Mouse (Mus musculus) lung, embryonic 16.5 days (tissue): Measurements from ENCODE around the gene Fgfr2. TPM values are rescaled to one million over a fixed set of nuclear protein-coding genes. Genes with fewer than 3 reads are reported as not detected.

ENCODE experiments used
- ATAC-seq: fragments of 200-750 bp; cut with Nextera tagmentation; 2 replicates; pipeline ENCODE4 v1.8.0; 2017; ENCODE audit warnings: low read depth, mild to moderate bottlenecking, moderate library complexity
- H3K27ac ChIP-seq: fragments of 300-500 bp; sonication (generic); 2 replicates; pipeline ENCODE4 v1.5.1; 2014; ENCODE audit warnings: mild to moderate bottlenecking, control low read depth, low read length
- H3K27me3 ChIP-seq: fragments of 300-500 bp; sonication (generic); 2 replicates; pipeline ENCODE4 v1.6.1; 2014; ENCODE audit warnings: low read depth, low read length, mixed read lengths; ENCODE audit not compliant: control insufficient read depth, insufficient read depth
- H3K36me3 ChIP-seq: fragments of 300-500 bp; sonication (generic); 2 replicates; pipeline ENCODE4 v1.6.1; 2014; ENCODE audit warnings: low read length; ENCODE audit not compliant: control insufficient read depth, insufficient read depth
- H3K4me1 ChIP-seq: fragments of 300-500 bp; sonication (generic); replicated peaks from 2 replicates; pipeline ENCODE4 v1.6.1; 2014; ENCODE audit warnings: low read length, mixed read lengths; ENCODE audit not compliant: control insufficient read depth, insufficient read depth
- H3K4me2 ChIP-seq: fragments of 300-500 bp; sonication (generic); 2 replicates; pipeline ENCODE4 v1.6.1; 2014; ENCODE audit warnings: low read depth, low read length, control low read depth
- H3K4me3 ChIP-seq: fragments of 300-500 bp; sonication (generic); 2 replicates; pipeline ENCODE4 v1.5.1; 2014; ENCODE audit warnings: mild to moderate bottlenecking, low read length, control low read depth
- H3K9ac ChIP-seq: fragments of 300-500 bp; sonication (generic); 2 replicates; pipeline ENCODE4 v1.6.1; 2014; ENCODE audit warnings: low read length, control low read depth
- H3K9me3 ChIP-seq: fragments of 300-500 bp; sonication (generic); 2 replicates; pipeline ENCODE4 v1.6.1; 2016; ENCODE audit warnings: low read length; ENCODE audit not compliant: control insufficient read depth
- WGBS: fragments of 180-500 bp; shearing (Covaris S2); extraction: QIAGEN DNeasy Blood & Tissue Kit; methylation state at CpG from one replicate; pipeline ENCODE4 v1.1.7; 2014; 5-methylcytosine and 5-hydroxymethylcytosine counted together
- polyA plus RNA-seq: library from polyadenylated mRNA; unstranded; fragments of >200 nt; fragmentation: Nextera tagmentation; extraction: Ambion mirVana; gene quantifications from 2 replicates; pipeline ENCODE4 v1.2.1, GENCODE M21; 2015

Gene Fgfr2
- polyA plus RNA-seq, 1 experiment from 2014 or later, result 175 TPM

DNA sequence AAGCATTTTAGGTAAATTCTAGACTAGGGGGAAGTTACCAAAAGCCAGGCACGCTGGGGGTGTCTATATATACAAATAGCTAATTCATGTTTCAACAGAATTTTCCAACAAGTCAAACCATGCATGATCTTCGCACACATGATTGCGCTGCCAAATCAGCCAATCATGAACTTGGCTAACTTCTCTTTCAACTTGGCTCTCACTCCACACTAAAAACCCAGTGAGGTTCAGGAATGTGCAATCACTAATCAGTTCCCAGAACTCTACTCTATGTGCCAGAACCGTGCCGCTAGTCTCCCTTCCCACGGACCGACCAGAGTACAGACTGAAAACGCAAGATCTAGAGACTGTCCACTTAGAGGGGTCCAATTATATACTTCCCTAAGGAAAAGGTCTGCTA, 551.7 kb downstream of the Fgfr2 start:
- no peaks in the 10 kb centered on the region for H3K9me3 ChIP-seq
- H3K4me1 ChIP-seq, result peaks cover 29% of the 10 kb centered on the region
- H3K9ac ChIP-seq, result peak overlapping the region; percentile 39; the same call in 1 of the 2 replicates
- no peak overlapping the region for H3K4me3 ChIP-seq
- WGBS, result 49% methylated on average over 8 of the region's 8 CpGs
- H3K4me2 ChIP-seq, result peak overlapping the region; percentile 20
- H3K27me3 ChIP-seq, result no peaks in the 10 kb centered on the region
- ATAC-seq, result no peak
- H3K27ac ChIP-seq, result peak overlapping the region; percentile 76
- peaks cover 15% of the 10 kb centered on the region for H3K36me3 ChIP-seq

DNA sequence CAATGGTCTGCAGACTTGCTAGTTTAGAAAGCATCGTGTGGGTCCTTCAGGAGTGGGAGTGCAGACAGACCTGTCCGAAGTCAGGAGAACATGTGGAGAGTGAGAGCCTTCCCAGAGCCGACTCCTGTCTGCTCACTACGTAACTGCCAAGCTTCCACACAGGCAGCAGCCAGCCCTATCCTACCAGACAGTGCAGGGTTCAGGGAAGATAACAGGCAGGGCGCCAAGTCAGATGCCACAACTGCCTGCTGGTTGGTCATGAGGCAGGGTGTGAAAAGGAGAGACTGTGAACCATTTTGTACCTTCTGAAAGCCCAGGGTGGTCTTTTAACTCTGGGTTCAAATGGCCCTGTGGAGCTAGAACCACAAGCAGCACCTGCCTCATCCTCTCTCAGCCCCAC, 553.1 kb downstream of the Fgfr2 start:
- no peak overlapping the region for H3K4me3 ChIP-seq
- no peak overlapping the region for H3K9ac ChIP-seq
- H3K4me1 ChIP-seq, result peaks cover 27% of the 10 kb centered on the region
- no peak for ATAC-seq
- no peak overlapping the region for H3K27ac ChIP-seq
- no peak overlapping the region for H3K4me2 ChIP-seq
- no peaks in the 10 kb centered on the region for H3K27me3 ChIP-seq
- peaks cover 19% of the 10 kb centered on the region for H3K36me3 ChIP-seq
- H3K9me3 ChIP-seq, result no peaks in the 10 kb centered on the region
- 68% methylated on average over 5 of the region's 5 CpGs for WGBS

DNA sequence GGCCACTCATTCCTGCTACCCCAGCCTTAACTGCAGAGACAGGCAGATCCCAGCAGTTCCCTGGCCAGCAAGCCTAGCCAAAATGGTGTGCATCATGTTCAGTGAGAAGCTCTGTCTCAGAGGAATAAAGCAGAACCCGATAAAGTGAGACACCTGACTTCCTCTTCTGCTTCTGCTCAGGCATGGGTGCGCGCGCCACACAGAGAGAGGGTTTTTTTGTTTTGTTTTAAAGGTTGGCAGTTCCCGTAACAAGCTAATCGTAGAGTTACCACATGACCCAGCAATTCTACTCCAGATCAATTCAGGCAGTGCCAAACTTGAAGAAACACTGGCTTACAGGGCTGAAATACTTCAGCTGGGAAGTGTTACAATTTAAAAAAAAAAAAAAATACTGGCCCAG, 554.3 kb downstream of the Fgfr2 start:
- Histone ChIP-seq H3K27ac (no peak overlapping the region), H3K9me3 (no peaks in the 10 kb centered on the region), H3K27me3 (no peaks in the 10 kb centered on the region), H3K9ac (no peak overlapping the region), H3K4me2 (no peak overlapping the region), H3K4me1 (peaks cover 23% of the 10 kb centered on the region), H3K36me3 (peaks cover 31% of the 10 kb centered on the region), H3K4me3 (no peak overlapping the region)
- no peak for ATAC-seq
- WGBS, result 85% methylated on average over 6 of the region's 6 CpGs

DNA sequence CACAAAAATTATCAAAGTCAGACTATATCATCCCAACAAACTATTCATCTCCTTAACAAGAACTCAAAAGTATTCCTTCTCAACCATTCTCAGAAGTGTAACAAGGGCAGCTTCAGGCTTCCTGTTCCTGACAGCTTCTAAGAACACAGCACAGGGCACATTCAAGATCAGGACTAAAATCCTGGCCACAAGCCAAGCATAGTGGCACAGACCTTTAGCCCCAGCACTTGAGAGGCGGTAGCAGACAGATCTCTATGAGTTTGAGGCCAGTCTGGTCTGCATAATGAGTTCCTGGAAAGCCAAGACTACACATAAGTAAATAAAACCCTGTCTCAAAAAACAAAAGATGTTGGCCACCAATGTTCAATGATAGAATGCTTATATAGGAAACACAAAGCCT, 557.3 kb downstream of the Fgfr2 start:
- WGBS, result 14% methylated on average over 1 of the region's 1 CpGs
- H3K4me1 ChIP-seq, result 0 out of 2 replicates have a peak, but pooled peaks cover 3% of the 10 kb centered on the region
- H3K9ac ChIP-seq, result no peak overlapping the region
- H3K27me3 ChIP-seq, result no peaks in the 10 kb centered on the region
- no peak overlapping the region for H3K27ac ChIP-seq
- ATAC-seq, result no peak
- no peak overlapping the region for H3K4me2 ChIP-seq
- peaks cover 56% of the 10 kb centered on the region for H3K36me3 ChIP-seq
- H3K4me3 ChIP-seq, result no peak overlapping the region
- H3K9me3 ChIP-seq, result no peaks in the 10 kb centered on the region

DNA sequence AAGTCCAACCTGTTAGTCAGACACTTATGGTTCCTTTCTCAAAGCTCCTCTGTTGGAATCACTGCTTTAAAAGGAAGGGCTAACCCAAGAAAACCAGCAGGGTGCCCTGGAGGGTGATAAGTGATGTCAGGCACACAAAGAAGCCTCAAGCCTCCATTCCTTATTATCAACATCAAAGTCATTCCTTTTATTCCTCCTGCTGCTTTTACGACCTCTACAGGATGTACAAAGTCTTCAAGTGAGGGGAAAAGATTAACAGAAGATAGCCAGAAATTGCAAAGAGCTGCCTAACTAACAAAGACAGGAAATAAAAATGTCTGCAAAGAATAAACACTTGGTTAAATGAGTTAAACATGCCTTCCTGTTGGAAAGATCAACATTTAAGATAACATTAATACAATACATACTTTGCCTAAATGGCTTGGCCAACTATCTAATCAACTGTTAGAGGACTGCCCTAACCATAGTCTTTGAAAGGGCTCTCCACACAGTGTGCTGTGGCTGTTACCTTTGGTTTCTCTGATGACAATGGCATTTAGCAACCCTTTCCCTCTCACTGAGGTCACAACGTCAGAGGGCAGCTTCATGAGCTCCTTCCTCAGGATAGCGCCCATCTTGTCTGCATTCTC, 563.9 kb downstream of the Fgfr2 start:
- Histone ChIP-seq H3K36me3 (peaks cover 53% of the 10 kb centered on the region), H3K27ac (no peak overlapping the region)
- ATAC-seq, result peak; percentile 60

DNA sequence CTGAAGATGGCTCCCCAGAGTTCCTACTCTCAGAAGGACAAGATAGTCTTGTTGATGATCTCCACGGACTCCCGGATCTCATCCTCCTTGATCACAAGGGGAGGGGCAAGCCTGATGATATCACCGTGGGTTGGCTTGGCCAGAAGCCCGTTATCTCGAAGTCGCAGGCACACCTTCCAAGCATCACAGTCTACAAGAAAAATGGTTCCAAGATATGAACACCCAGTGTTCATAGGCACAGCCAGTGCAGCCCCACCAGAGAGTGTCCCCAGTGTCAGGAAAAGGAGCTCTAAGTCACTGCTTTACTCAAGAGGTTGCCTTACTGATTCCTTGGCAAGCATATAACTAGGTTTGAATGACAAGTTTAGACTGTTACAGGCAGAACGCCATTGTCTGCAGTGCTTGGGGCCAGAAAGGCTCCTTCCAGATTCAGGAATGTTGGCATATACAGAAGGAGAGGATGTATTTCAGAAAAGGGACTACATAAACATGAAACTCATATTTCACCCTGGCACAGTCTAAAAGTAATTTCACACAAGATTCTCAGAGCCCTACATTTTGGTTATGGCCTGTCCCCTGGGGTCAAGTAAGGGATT, 564.9 kb downstream of the Fgfr2 start:
- no peak overlapping the region for H3K9ac ChIP-seq
- H3K27me3 ChIP-seq, result no peaks in the 10 kb centered on the region
- H3K4me2 ChIP-seq, result no peak overlapping the region
- H3K9me3 ChIP-seq, result no peaks in the 10 kb centered on the region
- 71% methylated on average over 7 of the region's 7 CpGs for WGBS
- H3K27ac ChIP-seq, result no peak overlapping the region
- H3K36me3 ChIP-seq, result peaks cover 44% of the 10 kb centered on the region
- H3K4me1 ChIP-seq, result no peaks in the 10 kb centered on the region; the same call in none of the 2 replicates
- no peak overlapping the region for H3K4me3 ChIP-seq
- ATAC-seq, result no peak

More for the DNA sequence above, 563.9 kb downstream of the Fgfr2 start:
- Histone ChIP-seq H3K4me1 (no peaks in the 10 kb centered on the region; the same call in none of the 2 replicates), H3K4me3 (no peak overlapping the region), H3K9ac (no peak overlapping the region), H3K27me3 (no peaks in the 10 kb centered on the region), H3K4me2 (no peak overlapping the region), H3K9me3 (no peaks in the 10 kb centered on the region)
- 33% methylated on average over 3 of the region's 3 CpGs for WGBS

DNA sequence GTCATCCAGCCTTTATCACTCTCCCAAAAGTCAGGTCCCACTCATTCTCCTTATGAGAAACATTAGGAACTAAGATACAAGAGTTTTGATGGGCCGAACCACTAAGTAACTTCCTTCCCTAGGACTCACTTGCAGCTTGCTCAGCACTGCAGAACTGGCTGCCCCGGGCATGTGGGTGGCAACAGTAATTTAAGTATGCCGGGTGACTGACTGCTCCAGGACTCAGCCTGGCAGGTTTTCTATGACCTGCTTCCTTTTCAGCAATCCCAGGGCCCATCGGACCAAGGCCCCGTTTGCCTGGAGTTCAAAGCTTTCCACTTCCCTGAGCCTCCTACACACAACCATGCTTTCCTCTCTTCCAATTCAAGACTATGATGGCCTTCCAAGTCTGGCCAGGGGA, 566.6 kb downstream of the Fgfr2 start:
- Histone ChIP-seq H3K4me2 (no peak overlapping the region), H3K4me3 (no peak overlapping the region), H3K9ac (no peak overlapping the region), H3K36me3 (peaks cover 30% of the 10 kb centered on the region), H3K9me3 (no peaks in the 10 kb centered on the region), H3K4me1 (no peaks in the 10 kb centered on the region; the same call in none of the 2 replicates), H3K27ac (no peak overlapping the region), H3K27me3 (no peaks in the 10 kb centered on the region)
- WGBS, result 82% methylated on average over 5 of the region's 5 CpGs
- no peak for ATAC-seq

DNA sequence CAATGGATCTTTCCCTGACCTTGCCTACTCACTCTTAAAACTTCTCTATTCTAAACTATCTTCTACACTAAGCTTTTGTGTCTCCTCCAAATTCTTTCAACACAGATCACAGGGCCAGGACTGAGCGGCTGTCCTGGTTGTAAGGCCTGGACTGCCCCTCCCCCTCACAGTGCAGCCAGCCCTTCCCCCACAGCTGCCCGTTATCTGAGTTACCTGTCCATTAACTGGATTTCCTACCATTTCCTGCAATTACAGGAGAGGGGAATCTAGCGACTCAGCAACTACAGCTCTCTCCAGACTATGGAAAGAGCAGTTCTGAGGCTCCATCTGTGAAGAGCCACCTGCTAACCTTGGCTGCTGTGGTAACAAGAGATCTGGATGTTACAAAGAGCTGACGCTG, 567.2 kb downstream of the Fgfr2 start:
- H3K4me1 ChIP-seq, result no peaks in the 10 kb centered on the region; the same call in none of the 2 replicates
- WGBS, result 41% methylated on average over 4 of the region's 4 CpGs
- no peaks in the 10 kb centered on the region for H3K27me3 ChIP-seq
- no peak overlapping the region for H3K4me3 ChIP-seq
- H3K36me3 ChIP-seq, result peaks cover 25% of the 10 kb centered on the region
- H3K4me2 ChIP-seq, result no peak overlapping the region
- ATAC-seq, result no peak
- no peaks in the 10 kb centered on the region for H3K9me3 ChIP-seq
- H3K27ac ChIP-seq, result no peak overlapping the region
- H3K9ac ChIP-seq, result no peak overlapping the region

DNA sequence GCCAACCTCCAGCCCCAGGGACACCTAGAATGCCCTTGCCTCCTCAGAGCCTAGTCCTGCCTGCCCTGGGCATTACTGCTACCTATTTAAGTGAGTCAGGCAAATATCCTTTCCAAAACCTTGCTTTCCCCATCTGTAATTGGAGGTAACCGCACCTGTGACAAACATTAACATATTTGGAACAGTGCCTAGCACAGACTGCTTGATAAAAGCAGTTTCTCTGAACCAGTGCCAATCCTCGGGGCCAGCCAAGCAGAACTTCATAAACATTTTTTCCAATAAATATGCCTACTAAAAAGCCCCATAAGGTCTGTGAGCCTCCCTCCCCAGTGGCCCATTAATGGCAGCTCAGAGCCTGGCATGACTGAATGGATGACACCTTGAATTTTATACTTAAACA, 569.1 kb downstream of the Fgfr2 start:
- Histone ChIP-seq H3K36me3 (peaks cover 15% of the 10 kb centered on the region), H3K4me2 (no peak overlapping the region), H3K4me1 (no peaks in the 10 kb centered on the region; the same call in 1 of the 2 replicates), H3K4me3 (no peak overlapping the region), H3K9ac (no peak overlapping the region), H3K27me3 (no peaks in the 10 kb centered on the region), H3K27ac (no peak overlapping the region), H3K9me3 (no peaks in the 10 kb centered on the region)
- WGBS, result 32% methylated on average over 2 of the region's 2 CpGs
- ATAC-seq, result no peak
